Mouse (Mus musculus) testis, adult 2 months (tissue): Measurements from ENCODE around the gene Eif3b.

Experiments
- CTCF ChIP-seq: fragments of 200-500 bp; IDR thresholded peaks from 2 replicates; pipeline ENCODE4 v1.5.1; 2012; ENCODE audit warnings: low read depth, mild to moderate bottlenecking, inconsistent platforms, low read length, moderate library complexity; ENCODE audit not compliant: control insufficient read depth, insufficient read depth, insufficient replicate concordance
- POLR2A ChIP-seq: fragments of 200-500 bp; IDR thresholded peaks from 2 replicates; pipeline ENCODE4 v1.6.1; 2012; ENCODE audit warnings: low read depth, mild to moderate bottlenecking, inconsistent platforms, low read length, moderate library complexity; ENCODE audit not compliant: control insufficient read depth

- TF ChIP-seq POLR2A (no peak), CTCF (no peak)
Observed at GRCm38 (mm10) chr5:140373711-140374110, 45.4 kb upstream of the Eif3b start.
